Comparison of ENCODE assay signal across 21 mouse cellular contexts in the genomic region with DNA sequence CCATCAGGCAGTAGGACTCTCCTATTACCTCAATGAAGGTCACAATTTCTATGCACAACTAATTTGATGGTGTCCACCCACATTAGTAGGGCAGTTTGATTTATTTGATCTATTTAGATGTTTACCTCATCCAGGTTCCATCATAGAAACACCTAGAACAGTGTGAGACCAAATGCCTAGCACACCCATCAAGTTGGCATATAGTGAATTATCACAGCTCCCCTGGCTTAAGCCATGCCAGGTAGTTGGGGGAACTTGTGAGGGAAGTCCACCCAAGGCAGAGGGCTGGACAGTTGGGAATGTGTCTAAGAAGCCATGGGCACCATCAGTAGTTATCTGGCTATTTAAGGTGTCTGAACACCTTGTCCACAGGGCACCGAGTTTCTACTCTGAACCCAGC. TPM values are rescaled to one million over a fixed set of nuclear protein-coding genes. Genes with fewer than 3 reads are reported as not detected.
DNase-seq lines count a peak whose midpoint lies in the region; ATAC-seq lines count a peak whose summit lies in the region.
"Had no signal": no experiment of that assay in that cellular context is flagged by ENCODE, and none has a peak within 500 bp of the region (broad histone marks: within the 10 kb centered on the region; RNA-seq: fewer than 3 reads in every experiment).

No protein-coding gene starts in this region.

- no peaks in the 10 kb centered on the region for H3K36me3 ChIP-seq in forebrain, embryonic 11.5 days (ENCODE audit: control insufficient read depth, insufficient read depth, low read length)
- H3K36me3 ChIP-seq in forebrain, embryonic 12.5 days (replicated peaks), result no peaks in the 10 kb centered on the region
- no peaks in the 10 kb centered on the region for H3K36me3 ChIP-seq in heart, embryonic 10.5 days
- H3K36me3 ChIP-seq in midbrain, embryonic 11.5 days (ENCODE audit: control insufficient read depth, insufficient read depth, low read length), result no peaks in the 10 kb centered on the region
- H3K36me3 ChIP-seq in midbrain, embryonic 10.5 days, result no peaks in the 10 kb centered on the region
- H3K36me3 ChIP-seq: embryonic facial prominence, embryonic 10.5 days; embryonic facial prominence, embryonic 12.5 days; forebrain, embryonic 15.5 days; G1E had no signal

- intact Hi-C loops in heart, postnatal 10 days (cut with DNase I), result loop anchor here (10.0 kb wide), 1 partner anchor 389 kb away; no protein-coding TSS in a partner anchor

- no peak for ATAC-seq in forebrain, embryonic 11.5 days (replicated peaks; ENCODE audit: low FRiP score)
- no peak for ATAC-seq in forebrain, embryonic 12.5 days (ENCODE audit: low FRiP score)
- ATAC-seq in midbrain, embryonic 11.5 days (ENCODE audit: low FRiP score), result no peak

- 84% methylated on average over 1 of the region's 1 CpGs for WGBS in forebrain, embryonic 11.5 days
- 67% methylated on average over 1 of the region's 1 CpGs for WGBS in forebrain, embryonic 12.5 days
- WGBS in heart, embryonic 10.5 days, result 60% methylated on average over 1 of the region's 1 CpGs
- WGBS in midbrain, embryonic 11.5 days, result 73% methylated on average over 1 of the region's 1 CpGs
- WGBS in midbrain, embryonic 10.5 days, result 90% methylated on average over 1 of the region's 1 CpGs

- H3K4me3 ChIP-seq in forebrain, embryonic 11.5 days (ENCODE audit: low read depth, low read length), result no peak overlapping the region
- H3K4me3 ChIP-seq in forebrain, embryonic 12.5 days (replicated peaks), result no peak overlapping the region
- H3K4me3 ChIP-seq in heart, embryonic 10.5 days, result no peak overlapping the region
- no peak overlapping the region for H3K4me3 ChIP-seq in midbrain, embryonic 11.5 days (ENCODE audit: low read depth, low read length)
- H3K4me3 ChIP-seq in midbrain, embryonic 10.5 days, result no peak overlapping the region
- H3K4me3 ChIP-seq: embryonic facial prominence, embryonic 10.5 days; embryonic facial prominence, embryonic 12.5 days; forebrain, embryonic 13.5 days; forebrain, embryonic 15.5 days had no signal

- DNase-seq in forebrain, embryonic 11.5 days (ENCODE audit: low spot score), result peak; percentile 35
- DNase-seq in heart, embryonic 10.5 days (ENCODE audit: low spot score), result peak; percentile 36
- DNase-seq in heart, postnatal 10 days, result no peak
- peak; percentile 54 for DNase-seq in midbrain, embryonic 11.5 days (ENCODE audit: low spot score, missing footprints)
- DNase-seq in midbrain, embryonic 10.5 days (ENCODE audit: low spot score), result no peak
- DNase-seq: adrenal gland, adult 8-10 months had no signal

- no peaks in the 10 kb centered on the region for H3K9me3 ChIP-seq in forebrain, embryonic 11.5 days (ENCODE audit: control insufficient read depth, low read length)
- no peaks in the 10 kb centered on the region for H3K9me3 ChIP-seq in forebrain, embryonic 12.5 days
- H3K9me3 ChIP-seq in heart, embryonic 10.5 days, result no peaks in the 10 kb centered on the region
- no peaks in the 10 kb centered on the region for H3K9me3 ChIP-seq in midbrain, embryonic 11.5 days (ENCODE audit: control insufficient read depth, low read length)
- H3K9me3 ChIP-seq in midbrain, embryonic 10.5 days (replicated peaks), result no peaks in the 10 kb centered on the region
- H3K9me3 ChIP-seq: embryonic facial prominence, embryonic 10.5 days; embryonic facial prominence, embryonic 12.5 days; forebrain, embryonic 13.5 days; forebrain, embryonic 15.5 days; G1E had no signal

- no peak overlapping the region for H3K9ac ChIP-seq in forebrain, embryonic 11.5 days (ENCODE audit: low read length)
- H3K9ac ChIP-seq in forebrain, embryonic 12.5 days, result no peak overlapping the region
- H3K9ac ChIP-seq in midbrain, embryonic 11.5 days (ENCODE audit: low read length), result no peak overlapping the region
- H3K9ac ChIP-seq: embryonic facial prominence, embryonic 12.5 days; forebrain, embryonic 13.5 days; forebrain, embryonic 15.5 days; forebrain, postnatal 0 days had no signal

- H3K4me1 ChIP-seq in forebrain, embryonic 11.5 days (replicated peaks; ENCODE audit: control insufficient read depth, insufficient read depth, low read length), result no peaks in the 10 kb centered on the region
- peaks cover 8% of the 10 kb centered on the region; the same call in 1 of the 2 replicates for H3K4me1 ChIP-seq in forebrain, embryonic 12.5 days
- 0 out of 2 replicates have a peak, but pooled peaks cover 3% of the 10 kb centered on the region for H3K4me1 ChIP-seq in heart, embryonic 10.5 days
- H3K4me1 ChIP-seq in midbrain, embryonic 11.5 days (ENCODE audit: control insufficient read depth, insufficient read depth, low read length), result peaks cover 4% of the 10 kb centered on the region; the same call in 1 of the 2 replicates
- peaks cover 9% of the 10 kb centered on the region for H3K4me1 ChIP-seq in midbrain, embryonic 10.5 days

- H3K27ac ChIP-seq in forebrain, embryonic 11.5 days (ENCODE audit: low read depth, low read length), result no peak overlapping the region
- no peak overlapping the region for H3K27ac ChIP-seq in forebrain, embryonic 12.5 days
- H3K27ac ChIP-seq in heart, embryonic 10.5 days, result no peak overlapping the region
- H3K27ac ChIP-seq in midbrain, embryonic 11.5 days (ENCODE audit: low read depth, low read length), result no peak overlapping the region
- H3K27ac ChIP-seq in midbrain, embryonic 10.5 days (replicated peaks), result no peak overlapping the region
- H3K27ac ChIP-seq: embryonic facial prominence, embryonic 10.5 days; embryonic facial prominence, embryonic 12.5 days; forebrain, embryonic 13.5 days; forebrain, embryonic 15.5 days had no signal

- H3K27me3 ChIP-seq in forebrain, embryonic 11.5 days (ENCODE audit: control insufficient read depth, insufficient read depth, low read length), result peaks cover 2% of the 10 kb centered on the region; the same call in 1 of the 2 replicates
- H3K27me3 ChIP-seq in forebrain, embryonic 12.5 days, result 0 out of 2 replicates have a peak, but pooled peaks cover 25% of the 10 kb centered on the region
- H3K27me3 ChIP-seq in heart, embryonic 10.5 days (ENCODE audit: insufficient read depth, poor library complexity, severe bottlenecking), result peaks cover 27% of the 10 kb centered on the region
- no peaks in the 10 kb centered on the region for H3K27me3 ChIP-seq in midbrain, embryonic 11.5 days (ENCODE audit: control insufficient read depth, insufficient read depth, low read length)
- H3K27me3 ChIP-seq in midbrain, embryonic 10.5 days (ENCODE audit: low read depth, poor library complexity, severe bottlenecking), result peaks cover 25% of the 10 kb centered on the region
- H3K27me3 ChIP-seq: forebrain, embryonic 15.5 days; Patski had no signal

- H3K4me2 ChIP-seq in forebrain, embryonic 11.5 days (ENCODE audit: low read depth, low read length, severe bottlenecking), result no peak overlapping the region
- H3K4me2 ChIP-seq in forebrain, embryonic 12.5 days, result no peak overlapping the region
- no peak overlapping the region for H3K4me2 ChIP-seq in midbrain, embryonic 11.5 days
- H3K4me2 ChIP-seq: embryonic facial prominence, embryonic 12.5 days; forebrain, embryonic 13.5 days; forebrain, embryonic 15.5 days had no signal

RNA-seq across cellular contexts. Expression of a gene that starts 46.1 kb away (rescaled TPM):
- not detected in 2 replicates for polyA plus RNA-seq in forebrain, embryonic 11.5 days (2014; fragmentation: Nextera tagmentation; extraction: Ambion mirVana)
- polyA plus RNA-seq in forebrain, embryonic 12.5 days (2016; fragmentation: Nextera tagmentation; extraction: Ambion mirVana), result not detected in 2 replicates
- not detected in 2 replicates for polyA plus RNA-seq in heart, embryonic 10.5 days (2016; fragmentation: Nextera tagmentation; extraction: Ambion mirVana)
- total RNA-seq in heart, postnatal 10 days (2021), result not detected
- polyA plus RNA-seq in midbrain, embryonic 11.5 days (2014; fragmentation: Nextera tagmentation; extraction: Ambion mirVana), result not detected in 2 replicates
- not detected in 2 replicates for polyA plus RNA-seq in midbrain, embryonic 10.5 days (2016; fragmentation: Nextera tagmentation; extraction: Ambion mirVana)
- total RNA-seq: adrenal gland, adult 18-20 months; adrenal gland, adult 8-10 months; adrenal gland, postnatal 14 days; adrenal gland, postnatal 36 days; CH12.LX; forebrain, postnatal 0 days had no signal
- polyA plus RNA-seq: activated CD4-positive, CD25-positive, alpha-beta regulatory T cell, adult 4 months; CD4-positive, CD25-positive, alpha-beta regulatory T cell, adult 4 months; embryonic facial prominence, embryonic 10.5 days; embryonic facial prominence, embryonic 12.5 days; embryonic facial prominence, embryonic 14.5 days; forebrain, embryonic 13.5 days; forebrain, embryonic 15.5 days; Patski had no signal

Comparison
In these comparisons a context has a peak if more than half of its experiments do, and no peak if none do; other contexts are left out.
1. DNase-seq: peak in forebrain, embryonic 11.5 days (single experiment), heart, embryonic 10.5 days (single experiment) and midbrain, embryonic 11.5 days (single experiment); none in heart, postnatal 10 days (0 of 2) and midbrain, embryonic 10.5 days (single experiment).